Mouse (Mus musculus): Measurements from ENCODE around the gene Glud1.
A peak's percentile ranks its signal among the peaks of the same experiment; 100 is the strongest.

The Glud1 gene

DNA sequence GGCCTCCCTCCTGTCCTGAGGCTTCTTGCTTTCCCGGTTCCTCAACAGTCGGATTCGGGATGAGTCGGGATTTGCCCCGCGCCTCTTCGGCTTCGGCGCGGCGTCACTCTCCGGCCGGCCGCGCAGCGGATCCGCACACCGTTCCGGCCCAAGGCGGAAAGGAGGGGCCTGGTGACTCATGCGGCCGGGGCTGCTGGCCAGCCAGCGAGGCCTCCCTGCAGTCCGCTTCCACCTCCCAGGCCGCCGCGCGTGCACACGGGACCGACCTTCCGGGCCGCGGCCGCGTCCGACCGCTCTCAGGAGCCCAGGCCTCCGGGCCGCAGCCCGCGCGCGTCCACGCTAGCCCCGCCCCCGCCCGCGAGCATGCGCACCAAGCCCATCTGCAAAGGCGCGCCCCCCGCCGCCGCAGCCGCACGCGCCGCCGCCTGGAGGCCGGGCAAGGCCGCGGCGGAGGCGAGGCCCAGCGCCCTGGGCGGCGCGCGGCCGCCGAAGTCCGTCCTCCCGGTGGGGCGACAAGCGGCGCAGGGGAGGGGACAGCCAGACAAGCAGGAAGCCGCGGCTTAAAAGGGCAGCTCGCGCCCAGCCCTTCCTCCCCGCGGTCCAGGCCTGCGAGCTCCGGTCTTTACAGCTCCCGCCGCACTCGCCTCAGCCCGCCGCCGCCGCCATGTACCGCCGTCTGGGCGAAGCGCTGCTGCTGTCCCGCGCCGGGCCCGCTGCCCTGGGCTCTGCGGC lies at the start of gene Glud1, which contains the start of gene Shld2:
Gene Glud1 (plus strand): TSS at position 494 of the 732 bp plus-strand sequence.
Gene Shld2 (minus strand): TSS at position 260 of the 732 bp plus-strand sequence.
- DNase-seq (ENCODE audit: low spot score in 2 of 2), result peak; percentile 82 to 90

DNA sequence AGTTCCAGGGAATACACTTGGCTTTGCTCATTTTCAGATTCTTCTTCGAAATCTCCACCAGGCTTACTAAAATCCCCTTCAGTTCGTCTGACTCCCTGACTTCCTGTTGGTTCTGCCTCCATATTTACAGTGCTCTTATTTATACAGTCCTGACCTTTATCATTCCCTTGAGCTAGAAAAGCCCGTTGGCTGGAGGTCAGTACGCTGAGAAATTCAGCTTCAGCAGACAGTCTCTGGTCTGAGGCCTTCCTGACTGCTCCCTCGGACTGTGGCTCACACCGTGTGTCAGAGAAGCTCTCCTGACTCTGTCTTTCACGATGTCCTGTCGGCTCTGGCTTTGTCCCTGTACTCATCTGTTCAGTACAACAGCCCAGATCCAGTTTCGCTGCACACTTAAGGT lies 42.5 kb upstream of the Glud1 start:
- DNase-seq (ENCODE audit: low spot score in 2 of 2), result no peak

DNA sequence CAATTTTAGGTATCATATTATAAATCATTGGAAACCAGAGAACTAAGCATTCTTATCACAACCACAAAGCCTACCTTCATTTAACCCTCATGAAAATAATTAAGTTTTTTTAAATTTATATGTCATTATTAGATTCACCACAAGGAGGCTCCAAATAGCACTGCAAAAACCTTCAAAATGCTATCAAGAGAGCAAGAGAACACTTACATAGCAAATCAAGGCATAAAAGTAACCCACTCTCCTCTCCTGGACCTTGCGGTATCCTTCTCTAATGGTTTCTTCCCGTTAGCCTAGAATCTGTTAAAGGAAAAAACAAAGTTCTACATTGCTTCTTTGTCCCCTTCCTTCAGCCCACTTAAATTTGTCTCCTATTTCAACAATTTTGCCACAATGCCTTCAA lies 37.2 kb upstream of the Glud1 start:
- DNase-seq (ENCODE audit: low spot score in 2 of 2), result peak in 1 of 2 experiments; percentile 4

DNA sequence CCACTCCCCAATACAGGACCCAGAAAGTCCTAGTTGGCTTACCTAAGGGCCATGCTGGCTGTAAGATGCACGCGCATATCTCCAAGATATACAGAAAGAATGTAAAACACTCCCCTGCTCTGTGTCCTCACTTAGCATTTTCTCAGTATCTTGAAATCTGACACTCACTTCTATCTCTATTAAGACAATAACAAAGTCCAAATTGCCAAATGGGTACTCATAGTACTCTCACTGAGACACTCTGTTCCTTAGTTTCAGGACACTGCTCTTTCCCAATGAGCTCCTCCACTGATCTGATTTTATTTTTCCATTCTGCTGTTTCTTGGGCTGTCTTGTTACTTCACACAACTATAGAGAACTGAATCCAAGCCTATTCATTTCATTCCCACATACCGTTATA lies 36.4 kb upstream of the Glud1 start:
- no peak for DNase-seq (ENCODE audit: low spot score in 2 of 2)

DNA sequence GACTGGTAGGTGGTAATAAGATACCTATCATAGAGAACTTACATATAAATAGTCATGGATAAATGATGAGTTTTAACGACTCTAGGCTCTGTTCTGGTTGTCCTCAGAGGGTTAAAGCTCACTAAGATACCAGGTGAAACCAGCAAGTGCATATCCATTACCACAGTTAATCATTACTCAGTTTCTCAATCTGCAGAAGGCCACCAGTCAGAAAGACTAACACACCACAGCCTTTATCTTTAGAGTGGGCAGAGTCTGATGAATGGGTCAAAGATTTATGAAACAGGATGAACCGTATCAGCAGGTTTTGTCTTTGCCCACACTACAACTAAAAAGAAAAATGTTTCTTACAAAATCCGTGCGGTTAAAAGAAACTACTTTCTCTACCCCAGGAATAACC lies 35.3 kb upstream of the Glud1 start:
- DNase-seq (ENCODE audit: low spot score in 2 of 2), result no peak

DNA sequence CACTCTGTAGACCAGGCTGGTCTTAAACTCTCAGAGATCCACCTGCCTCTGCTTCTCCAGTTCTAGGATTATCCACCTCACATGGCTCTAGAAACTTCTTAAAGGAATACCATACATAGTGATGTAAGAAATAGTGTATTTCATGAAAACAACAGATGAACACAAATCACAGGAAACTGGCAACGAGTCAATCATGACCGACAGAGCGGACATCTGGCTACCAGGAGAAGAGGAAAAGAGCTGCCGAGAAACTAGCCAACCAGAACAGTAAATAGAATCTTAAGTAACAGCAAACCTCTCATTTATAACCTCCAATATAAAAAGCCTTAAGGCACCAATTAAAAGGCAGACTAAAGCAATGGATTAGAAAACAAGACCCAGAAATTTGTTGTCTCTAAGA lies 30.8 kb upstream of the Glud1 start:
- no peak for DNase-seq (ENCODE audit: low spot score in 2 of 2)

DNA sequence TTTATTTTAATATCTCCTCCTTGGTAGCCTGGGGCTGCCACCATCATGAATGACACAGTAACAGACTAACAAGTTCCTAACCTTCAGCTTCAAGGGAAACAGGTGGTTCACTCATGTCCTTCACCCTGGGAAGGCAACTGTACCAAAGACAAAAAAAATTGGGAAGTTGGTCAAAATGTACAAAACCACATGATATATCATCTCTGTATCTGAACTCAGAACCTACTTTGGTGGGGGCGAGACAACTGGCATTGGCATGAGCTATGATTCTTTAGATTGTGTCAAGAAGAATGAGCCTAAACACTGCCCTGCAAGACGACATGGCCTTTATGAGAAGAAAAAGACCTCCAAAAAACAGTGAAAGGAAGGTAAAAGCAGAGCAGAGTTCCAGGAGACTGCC lies 29.7 kb upstream of the Glud1 start:
- DNase-seq (ENCODE audit: low spot score in 2 of 2), result no peak

DNA sequence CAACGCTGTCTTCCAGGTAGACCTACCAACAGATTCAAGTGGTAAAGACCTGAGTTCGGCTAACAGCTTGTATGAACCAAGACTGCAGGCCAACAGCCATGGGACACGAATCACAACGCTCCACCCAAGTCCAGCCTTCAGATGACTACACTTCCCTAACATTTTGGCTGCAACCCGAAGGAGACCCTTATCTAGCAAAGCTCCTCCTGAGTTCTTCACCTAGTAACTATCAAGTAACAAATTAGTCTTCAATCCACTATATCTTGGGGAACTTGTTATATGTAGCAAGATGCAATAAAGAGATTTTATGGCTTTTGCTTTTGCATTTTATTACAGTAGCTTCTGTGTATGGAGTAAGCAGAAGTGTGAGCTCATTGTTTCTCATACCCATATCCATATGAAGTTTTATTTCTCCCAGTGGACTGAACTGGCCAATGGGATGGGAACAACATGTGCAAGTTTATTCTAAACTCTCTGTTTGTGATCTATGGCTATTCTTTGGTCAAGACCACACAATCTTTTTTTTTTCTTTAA lies 28.7 kb upstream of the Glud1 start:
- no peak for DNase-seq (ENCODE audit: low spot score in 2 of 2)

DNA sequence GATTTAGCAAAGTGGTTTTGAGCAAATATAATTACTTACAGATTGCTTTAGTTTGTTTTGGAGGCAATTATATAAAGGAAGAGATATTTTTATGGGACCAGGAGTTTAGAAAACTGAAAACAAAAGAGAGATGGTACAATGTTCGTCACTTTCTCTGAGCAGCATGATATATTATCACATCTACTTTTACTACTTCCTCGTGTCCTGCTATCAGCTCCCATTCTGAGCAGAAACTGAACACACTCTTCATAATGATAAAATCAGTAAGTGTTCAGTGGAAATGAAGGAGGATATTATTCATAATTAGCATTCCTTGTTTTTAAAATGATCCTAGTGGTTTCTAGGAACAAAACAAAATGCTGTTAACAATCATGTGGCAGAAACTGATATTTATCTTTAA lies 22.1 kb upstream of the Glud1 start:
- DNase-seq (ENCODE audit: low spot score in 2 of 2), result no peak

DNA sequence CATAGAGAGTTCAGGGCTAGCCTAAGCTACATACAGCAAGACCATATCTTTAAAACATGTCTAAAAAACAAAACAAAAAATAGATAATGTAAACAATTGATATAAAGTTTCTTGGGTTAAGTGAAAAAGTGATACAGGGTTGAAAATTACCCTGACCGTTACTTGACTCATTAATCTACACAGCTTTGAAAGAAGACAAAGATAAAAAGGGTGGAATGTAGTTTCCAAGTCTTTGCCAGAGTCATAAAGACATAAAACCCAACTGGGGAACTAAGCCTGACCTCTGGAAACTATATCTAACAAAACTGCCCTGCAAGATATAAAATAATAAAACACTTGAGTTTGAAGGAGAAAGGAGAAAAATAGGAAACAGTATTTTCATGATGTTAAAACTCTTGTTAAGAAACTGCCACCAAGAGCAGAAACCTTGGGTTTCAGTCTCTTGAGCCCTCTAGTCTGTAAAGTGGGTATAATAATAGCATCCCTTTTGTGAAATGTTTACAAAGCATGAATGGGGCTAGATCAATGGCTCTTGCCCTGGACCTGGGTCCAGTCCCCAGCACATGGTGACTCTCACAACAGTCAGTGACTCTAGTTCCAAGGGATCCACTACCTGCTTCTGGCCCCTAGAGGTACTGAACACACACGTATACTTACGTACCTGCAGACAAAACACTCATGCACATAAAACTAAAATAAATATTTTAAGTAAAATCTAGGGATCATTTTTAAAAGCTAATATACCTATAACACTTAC lies 21.1 kb upstream of the Glud1 start:
- no peak for DNase-seq (ENCODE audit: low spot score in 2 of 2)

DNA sequence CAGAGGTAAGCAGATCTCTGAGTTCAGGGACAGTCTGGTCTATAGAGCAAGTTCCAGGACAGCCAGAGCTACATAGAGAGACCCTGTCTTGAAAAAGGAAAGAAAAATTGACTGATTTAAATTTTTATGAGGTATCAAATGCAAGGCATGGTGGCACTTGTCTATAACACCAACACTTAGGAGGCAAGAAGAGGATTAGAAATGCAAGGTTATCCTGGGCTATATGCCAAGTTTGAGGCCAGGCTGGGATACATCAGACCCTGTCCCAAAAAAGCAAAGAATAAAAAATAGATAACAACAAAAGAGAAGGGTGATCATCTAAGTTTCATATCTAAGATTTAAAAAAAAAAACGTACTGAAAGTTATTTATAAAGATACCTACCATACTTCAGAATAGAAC lies 20.3 kb upstream of the Glud1 start:
- no peak for DNase-seq (ENCODE audit: low spot score in 2 of 2)

DNA sequence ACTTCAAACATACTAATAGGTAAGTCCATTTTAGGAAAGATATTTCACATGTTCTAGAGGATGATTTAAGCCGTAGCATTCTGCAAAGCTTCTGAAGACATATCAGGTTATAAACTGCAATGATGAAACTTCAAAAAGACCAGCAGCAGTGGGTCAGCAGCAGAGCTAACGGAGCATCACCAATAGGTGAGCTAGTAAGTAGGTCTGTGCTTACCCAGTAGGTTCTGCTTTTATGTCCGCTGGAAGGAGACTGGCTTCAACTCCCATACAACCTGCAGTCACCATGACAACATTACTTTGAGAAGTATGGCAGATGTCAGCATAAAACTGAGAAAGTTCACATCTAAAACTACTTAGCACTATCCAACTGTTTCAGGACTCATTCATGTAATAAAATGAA lies 16.9 kb upstream of the Glud1 start:
- no peak for DNase-seq (ENCODE audit: low spot score in 2 of 2)

DNA sequence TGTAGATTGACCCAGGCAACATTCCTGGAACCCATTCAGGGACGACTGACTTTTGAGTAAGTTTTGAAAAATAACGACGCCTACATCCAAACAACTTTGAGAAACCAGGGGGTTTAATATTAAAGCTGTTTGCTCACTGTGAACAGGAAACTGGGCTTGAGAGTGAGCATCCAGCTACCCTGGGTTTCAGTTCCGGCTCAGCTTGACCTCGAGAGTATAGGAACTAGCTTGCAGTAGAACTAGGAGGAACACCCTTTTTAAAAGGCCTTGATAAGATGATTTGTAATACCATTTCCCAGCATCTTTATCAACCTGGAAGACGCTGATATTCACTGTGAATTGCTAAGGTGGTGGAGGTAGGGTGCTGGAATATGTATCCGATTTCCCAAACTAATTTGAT lies 14.2 kb upstream of the Glud1 start:
- no peak for DNase-seq (ENCODE audit: low spot score in 2 of 2)

DNA sequence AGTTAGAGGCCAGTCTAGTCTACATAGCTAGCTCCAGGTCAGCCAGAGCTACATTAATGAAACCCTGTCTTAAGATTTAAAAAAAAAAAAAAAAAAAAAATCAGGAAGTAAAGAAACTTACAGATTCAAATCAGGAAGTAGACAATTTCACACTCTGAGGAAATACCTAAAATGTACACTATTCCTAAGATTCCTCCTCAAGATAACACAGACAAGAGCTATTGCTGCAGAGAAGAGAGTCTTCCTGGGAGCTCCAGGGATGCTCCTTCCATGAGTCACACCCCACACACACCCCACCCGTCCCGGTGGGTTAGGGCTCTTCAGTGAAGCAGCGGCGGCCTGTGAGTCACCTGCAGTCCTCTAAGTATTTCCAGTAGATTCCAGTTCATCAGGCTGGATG lies 13.5 kb upstream of the Glud1 start:
- DNase-seq (ENCODE audit: low spot score in 2 of 2), result no peak

DNA sequence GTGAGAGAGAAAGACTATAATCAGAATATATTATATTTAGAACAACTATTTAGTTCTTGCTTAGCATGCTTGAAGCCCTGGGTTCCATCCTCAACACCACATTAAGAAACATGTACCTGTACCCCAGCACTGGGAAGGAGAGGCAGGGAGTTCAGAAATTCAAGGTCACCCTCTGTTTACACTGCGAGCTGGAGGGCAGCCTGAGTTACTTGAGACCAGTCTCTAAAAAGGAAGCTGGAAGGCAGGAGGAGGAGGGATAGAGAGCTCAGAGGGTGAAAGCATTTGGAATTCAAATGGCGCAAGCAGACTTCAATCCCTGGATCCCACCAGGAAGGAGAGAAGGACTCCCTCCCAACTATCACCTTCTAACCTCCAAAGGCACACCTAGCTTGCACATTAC lies 12.9 kb upstream of the Glud1 start:
- no peak for DNase-seq (ENCODE audit: low spot score in 2 of 2)

DNA sequence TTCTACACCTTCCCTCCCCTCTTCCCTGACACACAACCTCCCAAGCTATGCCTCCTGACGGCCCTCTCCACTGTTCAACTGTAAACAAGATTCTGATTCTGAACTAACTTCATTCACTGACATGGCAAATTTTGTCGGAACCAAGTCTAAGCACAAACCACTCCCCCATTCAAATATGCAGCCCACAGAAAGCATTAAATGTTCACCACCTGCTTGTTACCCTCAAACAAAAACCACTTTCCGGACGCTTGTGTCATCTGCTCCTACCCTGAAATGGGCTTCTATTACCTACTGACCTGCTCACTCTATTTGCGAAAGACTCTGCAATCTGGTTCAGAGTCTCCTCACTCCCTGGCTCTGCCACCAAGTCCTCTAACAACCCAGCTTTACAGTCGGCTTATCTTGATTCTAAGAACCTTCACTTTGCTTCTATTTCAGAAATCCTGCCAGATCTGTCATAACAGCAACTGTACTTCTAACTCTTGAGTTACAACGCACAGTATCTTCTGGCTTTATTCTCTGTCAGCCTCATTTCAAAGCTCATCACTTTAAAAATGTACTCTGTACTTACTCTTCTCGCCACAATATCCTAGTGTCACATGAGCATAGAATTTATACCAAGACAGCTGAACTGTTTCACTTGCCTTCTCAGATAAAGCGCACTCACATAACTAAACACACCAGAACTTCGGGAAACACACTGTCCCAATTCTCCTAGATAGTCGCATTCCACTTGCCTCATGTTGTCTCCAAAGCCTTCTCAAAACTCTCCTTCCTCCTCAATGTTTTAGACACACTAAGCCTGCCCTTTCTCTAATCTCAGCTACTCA lies 11.4 kb upstream of the Glud1 start:
- DNase-seq (ENCODE audit: low spot score in 2 of 2), result no peak

DNA sequence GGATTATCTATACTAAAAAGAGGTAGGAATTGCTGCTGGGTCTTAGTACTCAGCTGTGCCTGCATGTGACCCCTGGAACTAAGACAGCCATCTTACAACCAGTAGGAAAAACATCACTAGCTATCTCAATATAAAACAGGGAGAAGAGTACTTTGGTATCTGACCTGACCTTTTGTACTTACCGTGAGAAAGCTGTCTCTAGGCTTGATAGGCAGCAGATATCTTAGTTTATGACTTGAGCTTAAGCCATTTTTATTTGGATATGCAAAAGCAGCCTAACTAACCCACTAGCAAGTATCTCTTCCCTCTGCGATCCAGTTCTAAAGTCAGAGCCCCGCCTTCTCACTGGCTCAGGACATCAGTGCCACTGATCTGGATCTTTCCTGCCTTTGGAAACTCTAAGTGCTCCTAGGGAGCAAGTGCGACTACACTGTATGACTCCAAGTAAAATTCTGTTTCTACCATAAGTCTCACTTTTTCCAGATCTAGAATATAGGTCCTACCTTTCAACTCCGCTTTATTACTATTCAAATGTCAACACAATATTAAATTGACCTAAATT lies 7.8 kb upstream of the Glud1 start:
- DNase-seq (ENCODE audit: low spot score in 2 of 2), result no peak

DNA sequence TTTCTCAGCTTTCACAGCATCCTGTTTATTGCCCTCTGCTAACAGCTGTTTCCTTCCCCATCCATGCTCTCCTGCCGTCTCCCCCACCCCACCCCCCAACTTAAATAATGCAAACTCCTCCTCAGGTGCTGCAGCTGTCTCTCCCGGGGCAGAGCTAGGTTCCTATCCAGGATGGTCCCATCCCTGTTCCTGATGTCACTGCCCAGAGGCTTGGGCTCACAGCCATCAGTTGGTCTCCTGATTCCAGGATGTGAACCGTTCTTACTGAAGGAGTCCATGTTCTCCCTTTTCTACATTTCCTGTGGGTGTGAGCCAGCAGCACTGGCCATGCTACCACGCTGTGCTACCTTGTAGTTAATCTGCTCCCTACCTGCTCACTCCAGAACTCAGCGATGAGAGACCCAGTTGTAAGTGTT lies 7.3 kb upstream of the Glud1 start:
- DNase-seq (ENCODE audit: low spot score in 2 of 2), result no peak

DNA sequence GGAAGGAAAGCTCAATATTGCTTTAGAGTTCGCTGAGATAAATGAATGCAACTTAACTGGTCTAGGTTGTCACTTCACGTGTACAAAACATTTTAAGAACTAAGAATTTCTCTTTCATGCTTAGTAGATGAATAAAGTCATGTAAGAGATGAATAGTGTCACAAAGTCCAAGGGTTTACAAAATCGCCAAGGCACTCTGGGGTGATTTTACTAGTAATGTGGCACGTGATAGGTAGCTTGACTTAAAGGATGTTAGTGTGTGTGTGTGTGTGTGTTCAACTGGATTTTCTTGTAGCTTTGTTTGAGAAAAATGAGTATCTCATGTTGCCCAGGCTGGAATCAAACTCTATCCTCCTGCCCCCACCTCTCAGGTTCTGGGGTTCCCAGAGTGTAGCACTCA lies 1.3 kb upstream of the Glud1 start:
- DNase-seq (ENCODE audit: low spot score in 2 of 2), result no peak

DNA sequence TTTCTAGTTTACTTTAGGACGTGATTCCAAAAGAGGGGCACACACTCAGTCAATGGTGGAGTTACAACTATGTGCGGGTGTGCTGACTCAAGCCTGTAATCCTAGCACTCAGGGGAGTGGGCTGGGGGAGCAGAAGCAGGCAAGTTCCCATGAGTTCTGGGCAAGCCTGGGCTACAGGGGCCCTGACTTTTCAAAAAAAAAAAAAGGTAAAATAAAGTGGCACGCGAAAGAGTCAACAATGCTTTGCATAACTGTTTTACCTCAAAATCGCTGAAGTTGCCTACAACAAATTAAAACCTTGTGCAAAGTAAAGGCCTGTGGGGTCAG lies 657 bp upstream of the Glud1 start:
- DNase-seq (ENCODE audit: low spot score in 2 of 2), result peak in 1 of 2 experiments; percentile 9

DNA sequence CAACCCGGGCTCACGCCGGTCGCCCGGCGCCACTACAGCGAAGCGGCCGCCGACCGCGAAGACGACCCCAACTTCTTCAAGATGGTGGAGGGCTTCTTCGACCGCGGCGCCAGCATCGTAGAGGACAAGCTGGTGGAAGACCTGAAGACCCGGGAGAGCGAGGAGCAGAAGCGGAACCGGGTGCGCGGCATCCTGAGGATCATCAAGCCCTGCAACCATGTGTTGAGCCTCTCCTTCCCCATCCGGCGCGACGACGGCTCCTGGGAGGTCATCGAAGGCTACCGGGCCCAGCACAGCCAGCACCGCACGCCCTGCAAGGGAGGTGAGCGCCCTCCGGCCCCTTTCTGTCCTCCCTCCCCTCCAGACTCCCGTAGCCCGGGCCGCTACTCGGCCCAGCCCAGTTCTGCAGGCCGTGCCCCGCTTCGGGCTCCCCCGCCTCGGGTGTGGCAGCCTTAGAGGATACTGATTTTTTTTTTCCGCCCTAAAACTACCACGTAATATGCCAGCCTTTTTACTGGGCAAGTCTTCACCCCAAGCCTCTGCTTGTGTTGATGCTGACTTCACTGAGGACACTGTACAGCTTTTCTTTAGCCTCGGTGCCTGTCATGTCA lies 599 bp downstream of the Glud1 start:
- DNase-seq (ENCODE audit: low spot score in 2 of 2), result peak; percentile 38 to 48

DNA sequence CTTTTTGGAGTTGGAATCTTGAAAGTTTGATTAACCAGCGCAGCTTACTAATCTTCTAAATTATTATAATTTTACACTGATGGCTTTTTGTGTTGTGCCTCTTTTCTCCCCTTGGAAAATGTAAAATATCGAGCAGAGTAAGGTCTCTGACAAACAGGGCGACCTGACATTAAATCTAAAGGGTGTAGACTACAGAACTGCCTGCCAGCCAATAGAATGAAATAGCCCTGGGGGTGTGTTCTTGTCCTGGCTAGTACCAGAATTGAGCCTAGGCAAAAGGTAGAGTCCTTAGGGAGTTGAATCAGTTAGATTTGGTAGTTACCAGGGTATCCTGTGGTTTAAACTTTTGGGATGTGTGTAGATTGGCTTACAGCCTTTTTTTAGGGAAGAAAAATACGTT lies 1.2 kb downstream of the Glud1 start:
- DNase-seq (ENCODE audit: low spot score in 2 of 2), result no peak
